Mouse (Mus musculus) lung, postnatal 25 days (tissue): ENCODE data around the gene Kmt5c.

Source experiments
- DNase-seq: peaks from one replicate; pipeline ENCODE4 v3.0.0; 2022; ENCODE audit warnings: low spot score

The Kmt5c gene

DNA sequence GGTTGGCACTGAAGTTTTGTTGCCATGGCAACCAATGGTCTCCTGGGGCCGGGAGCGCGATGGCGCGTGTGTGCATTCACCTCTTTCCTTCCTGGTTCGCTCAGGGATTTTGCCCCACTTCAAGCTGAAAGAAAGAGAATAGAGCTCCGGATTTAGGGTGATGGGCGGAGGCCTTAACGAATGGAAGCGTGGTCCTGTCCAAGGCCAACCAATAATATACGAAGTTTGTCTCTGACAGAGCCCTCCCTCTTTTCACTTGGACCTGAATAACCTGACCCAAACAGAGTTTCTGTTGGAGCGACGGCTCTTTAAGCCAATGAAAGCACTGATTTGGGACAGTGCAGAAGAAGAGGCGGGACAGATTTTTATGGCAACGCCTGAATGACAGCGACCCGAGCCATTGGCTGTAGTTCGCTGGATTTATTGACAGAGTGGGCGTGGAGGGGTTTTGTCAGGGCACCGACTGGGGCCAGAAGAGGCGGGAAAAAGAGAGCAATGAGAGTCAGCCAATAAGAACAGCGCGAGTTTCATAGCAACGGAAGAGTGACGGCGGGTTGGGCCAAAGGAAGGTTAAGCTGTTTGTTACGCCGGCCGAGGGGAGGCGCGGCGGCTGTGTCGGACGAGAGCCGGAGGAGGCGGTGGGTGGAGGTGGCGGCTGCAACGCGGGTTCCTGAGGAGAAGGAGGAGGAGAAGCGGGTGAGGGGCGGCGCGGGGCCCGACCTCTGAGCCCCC is at the start of gene Kmt5c:
Gene Kmt5c, plus strand, starts transcription at position 572 of the 732 bp plus-strand sequence.
- peak; percentile 100 for DNase-seq

DNA sequence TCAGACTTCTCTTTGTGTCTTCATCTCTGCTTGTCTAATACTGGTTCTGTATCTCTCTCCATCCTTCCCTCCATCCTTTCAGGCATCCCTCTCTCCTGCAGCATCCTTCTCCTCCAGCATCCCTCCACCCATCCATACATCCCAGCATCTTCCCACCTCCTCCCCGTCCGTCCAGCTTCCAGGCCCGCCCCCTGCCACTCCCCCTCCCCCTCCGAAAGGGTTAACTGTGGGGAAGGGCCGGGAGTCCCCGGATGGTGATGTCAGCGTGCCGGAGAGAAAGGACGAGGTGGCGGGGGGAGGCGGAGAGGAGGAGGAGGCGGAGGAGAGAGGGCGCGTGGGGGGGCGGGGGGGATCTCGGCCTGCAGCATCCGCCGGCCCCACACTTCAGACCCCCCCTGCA is 49.5 kb upstream of the Kmt5c start, which contains the start of gene Brsk1:
Gene Brsk1, plus strand, starts transcription at position 218 of the 400 bp plus-strand sequence.
- peak; percentile 20 for DNase-seq

DNA sequence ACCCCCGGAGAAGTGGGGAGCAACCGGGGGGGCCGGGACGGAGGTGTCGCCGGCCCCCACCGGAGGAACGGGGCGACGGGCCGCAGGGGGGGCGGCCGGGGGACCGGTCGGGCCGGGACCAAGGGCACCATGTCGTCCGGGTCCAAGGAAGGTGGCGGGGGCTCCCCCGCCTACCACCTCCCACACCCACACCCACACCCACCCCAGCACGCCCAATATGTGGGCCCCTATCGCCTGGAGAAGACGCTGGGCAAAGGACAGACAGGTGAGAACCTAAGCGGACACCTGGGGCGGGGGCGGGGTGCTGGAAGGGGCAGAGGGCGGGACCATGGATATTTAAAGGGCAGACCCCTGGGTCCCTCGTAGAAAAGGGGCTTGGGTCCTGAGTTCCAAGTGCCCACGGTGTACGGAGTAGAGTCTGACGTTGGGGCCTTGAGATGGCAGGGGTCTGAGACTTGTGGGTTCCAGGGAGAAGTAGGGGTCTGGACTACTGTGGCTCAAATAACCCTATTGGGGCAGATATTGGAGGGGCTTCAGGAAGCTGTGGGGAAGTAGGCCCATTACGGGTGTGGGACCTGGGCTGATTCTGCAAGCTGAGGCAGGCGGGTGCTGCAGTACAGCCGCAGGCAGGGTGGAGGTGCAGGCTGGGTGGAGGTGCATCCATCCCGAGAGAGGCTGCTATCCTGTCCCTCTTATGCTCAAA is 48.8 kb upstream of the Kmt5c start:
- DNase-seq = no peak

DNA sequence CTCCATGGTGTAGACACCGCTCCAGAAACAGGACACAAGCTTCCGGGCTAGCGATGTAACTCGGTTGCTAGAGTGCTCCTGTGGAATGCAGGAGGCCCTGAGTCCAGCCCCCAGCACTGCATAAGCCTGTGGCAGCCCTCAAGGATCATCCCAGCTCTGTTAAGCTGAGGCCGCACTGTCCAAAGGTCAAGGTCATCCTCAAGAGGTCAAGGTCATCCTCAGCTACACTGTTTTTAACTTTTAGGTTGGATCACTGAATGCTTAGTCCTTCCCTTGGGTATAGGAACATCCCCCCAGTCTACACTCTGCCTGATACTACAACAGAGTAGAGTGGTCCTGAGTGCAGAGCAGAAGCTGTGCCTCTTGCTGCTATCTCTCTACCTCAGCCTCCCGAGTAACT is 46.9 kb upstream of the Kmt5c start:
- no peak for DNase-seq

DNA sequence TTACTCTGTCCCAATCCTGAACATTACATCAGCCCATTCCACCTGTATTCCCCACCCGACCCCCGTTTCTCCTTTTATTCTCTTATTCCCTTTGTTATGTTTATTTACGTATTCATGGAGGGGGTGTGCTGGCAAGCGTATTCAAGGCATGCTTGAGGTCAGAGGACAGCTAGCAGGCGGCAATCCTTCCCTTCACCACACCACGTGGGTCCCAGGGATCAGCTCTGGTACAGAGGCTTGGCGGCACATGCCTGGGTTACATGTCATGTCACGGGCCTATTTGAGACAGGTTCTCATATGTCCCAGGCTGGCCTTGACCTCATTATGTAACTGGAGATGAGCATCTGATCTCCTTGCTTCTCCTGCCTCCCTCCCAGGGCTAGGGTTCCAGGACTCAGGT is 37.6 kb upstream of the Kmt5c start:
- DNase-seq = no peak

DNA sequence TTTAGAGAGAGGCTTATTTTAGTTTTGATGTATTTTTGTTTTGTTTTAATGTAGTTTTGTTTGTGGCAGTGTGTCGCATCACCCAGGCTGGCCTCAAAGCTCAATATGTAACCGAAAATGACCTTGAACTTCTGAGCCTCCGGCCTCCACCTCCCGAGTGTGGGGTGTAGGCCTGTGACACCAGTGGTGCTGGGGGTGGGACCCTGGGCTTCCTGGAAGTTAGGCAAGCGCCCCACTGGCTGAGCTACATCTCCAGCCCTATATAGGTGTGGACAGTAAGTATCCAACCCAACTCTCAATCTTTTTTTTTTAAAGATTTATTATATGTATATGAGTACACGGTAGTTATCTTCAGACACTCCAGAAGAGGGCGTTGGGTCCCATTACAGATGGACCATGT is 36.7 kb upstream of the Kmt5c start:
- no peak for DNase-seq

DNA sequence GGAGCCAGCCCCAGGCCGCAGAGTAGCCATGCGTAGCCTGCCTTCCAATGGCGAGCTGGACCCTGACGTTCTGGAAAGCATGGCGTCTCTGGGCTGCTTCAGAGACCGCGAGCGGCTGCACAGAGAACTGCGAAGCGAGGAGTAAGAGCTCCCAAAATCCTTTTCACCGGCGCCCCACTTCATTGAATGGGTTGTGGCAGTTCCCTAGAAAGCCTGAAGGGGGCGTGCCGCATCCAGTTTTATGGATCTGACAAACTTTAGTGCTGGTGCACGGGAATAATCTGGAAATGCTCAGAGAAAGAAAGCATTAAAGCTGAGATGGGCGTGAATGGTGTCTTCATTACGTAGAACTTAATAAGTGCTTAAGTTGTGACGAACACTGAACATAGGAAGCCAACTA is 34.8 kb upstream of the Kmt5c start:
- peak; percentile 27 for DNase-seq

DNA sequence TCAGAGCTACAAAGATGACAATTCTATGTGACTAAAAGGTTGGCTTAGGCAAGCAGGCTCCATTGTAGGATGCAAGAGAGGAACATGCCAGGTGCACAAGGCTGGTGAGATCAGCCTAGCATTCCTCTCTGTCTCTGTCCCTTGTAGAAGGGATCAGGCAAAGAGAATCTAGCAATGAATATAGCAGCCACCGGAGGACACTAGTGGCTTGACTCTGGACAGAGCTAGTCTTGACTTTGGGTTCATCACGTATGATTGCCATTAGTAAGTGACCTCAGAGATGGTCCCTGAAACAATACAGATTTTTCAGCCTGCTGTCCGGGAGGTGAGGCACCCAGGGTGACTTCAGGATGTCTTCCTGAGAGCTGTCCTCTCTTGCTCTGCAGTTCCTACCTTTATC is 27.3 kb upstream of the Kmt5c start:
- no peak for DNase-seq

DNA sequence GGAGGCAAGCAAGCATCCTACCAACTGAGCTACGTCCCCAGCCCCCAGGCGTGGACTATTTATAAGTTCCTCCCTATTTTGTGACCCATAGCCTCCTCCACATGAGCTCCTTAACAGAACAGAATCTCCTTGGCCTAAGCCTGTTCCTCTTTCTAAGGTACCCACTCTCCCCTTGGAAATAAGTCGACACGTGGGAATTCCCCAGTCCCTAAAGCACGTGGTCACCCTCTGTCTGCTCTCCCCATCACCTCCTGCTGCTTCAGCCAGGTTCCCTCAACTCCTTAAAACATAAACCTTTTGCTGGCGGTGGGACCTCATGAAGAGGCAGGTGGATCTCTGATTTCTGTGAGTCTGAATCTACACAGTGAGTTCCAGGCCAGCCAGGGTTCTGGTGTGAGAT is 23.0 kb upstream of the Kmt5c start:
- DNase-seq = no peak

DNA sequence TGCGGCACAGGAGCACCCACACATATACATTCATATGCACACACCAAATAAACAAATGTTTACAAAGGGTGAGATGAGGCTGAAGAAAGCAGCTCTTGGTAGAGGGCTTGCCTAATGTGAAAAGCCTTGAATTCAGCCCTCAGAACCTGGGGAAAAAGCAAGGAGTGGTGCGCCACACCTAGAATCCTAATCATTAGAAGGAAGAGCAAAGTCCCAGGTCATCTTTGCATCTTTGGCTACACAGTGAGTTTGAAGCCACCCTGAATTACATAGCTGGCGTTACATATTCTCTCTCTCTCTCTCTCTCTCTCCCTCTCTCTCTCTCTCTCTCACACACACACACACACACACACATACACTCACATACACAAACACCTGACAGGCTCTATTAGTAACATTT is 20.6 kb upstream of the Kmt5c start:
- DNase-seq = no peak

DNA sequence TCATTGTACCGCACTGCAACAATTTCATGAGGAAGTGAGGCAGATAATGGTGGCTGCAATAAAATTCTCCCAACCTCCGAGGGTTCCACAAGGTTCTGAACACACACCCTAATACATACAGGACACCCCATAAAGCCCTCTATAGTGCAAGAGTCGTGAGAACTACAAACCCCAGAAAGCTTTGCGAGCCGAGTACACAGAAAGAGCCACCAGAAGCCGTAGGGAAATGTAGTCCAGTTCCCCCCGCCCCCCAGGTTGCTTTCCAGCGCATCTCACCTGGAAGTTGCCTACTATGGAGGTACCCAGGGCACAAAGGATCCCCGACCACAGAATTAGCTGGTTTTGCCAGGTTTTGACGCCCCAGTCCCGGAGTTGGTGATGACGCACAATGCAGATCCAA is 16.4 kb upstream of the Kmt5c start:
- peak; percentile 21 for DNase-seq

DNA sequence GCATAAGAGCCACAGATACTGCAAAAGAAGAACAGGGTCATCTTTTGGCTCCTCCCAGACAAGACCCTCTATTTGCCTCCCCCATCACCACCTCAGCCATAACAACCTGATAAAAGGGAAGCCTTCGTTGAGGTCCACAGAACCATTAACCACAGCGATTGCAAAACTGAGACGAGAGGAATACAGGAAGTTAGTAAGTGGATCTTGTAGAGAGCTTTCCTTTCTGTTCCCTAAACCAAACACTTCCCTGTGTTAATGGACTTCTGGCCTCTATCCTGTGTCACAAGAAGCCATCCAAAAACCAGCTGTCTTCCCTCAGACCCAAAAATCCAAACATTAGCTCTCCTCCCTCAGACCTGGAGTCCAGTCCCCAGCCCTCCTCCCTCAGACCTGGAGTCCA is 15.6 kb upstream of the Kmt5c start:
- DNase-seq = peak; percentile 61

DNA sequence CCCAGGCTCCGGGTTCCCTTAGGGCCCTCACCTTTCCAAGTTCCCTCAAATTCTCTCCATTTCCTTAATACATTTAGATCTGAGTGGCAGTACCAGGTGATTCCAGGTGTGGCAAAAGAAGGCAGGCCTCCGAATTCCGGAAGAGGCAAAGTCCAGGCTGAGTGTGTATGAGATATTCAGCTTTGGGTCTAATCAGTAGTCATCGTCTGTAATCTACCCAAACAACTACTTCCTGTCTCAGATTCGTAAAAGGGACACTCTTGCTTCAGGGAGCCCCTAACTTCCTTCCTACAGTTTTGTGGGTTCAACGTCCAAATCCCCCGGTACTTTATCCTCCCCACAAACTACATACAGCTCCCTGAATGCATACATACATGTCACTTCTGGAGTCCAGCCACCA is 14.7 kb upstream of the Kmt5c start, which contains the start of gene Tmem150b:
Gene Tmem150b, minus strand, starts transcription at position 81 of the 400 bp plus-strand sequence.
- no peak for DNase-seq

DNA sequence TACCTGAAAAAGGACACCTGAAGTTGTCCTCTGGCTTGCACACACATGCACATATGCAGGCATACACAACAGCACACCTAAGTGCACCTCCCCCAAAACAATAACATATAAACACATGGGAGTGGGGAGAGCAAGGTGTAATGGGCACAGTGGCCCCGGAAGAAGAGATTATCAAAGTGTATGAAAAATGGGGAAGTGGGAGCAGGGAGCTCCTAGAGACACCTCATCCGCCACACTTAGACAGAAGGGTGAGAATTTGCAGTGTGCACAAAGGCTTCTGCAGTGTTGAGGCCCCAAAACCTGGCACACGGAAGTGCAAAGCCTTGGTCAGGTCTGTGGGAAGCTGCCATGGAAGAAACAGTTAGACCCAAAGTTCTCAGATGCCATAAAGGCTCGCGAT is 8.8 kb upstream of the Kmt5c start:
- DNase-seq = no peak

DNA sequence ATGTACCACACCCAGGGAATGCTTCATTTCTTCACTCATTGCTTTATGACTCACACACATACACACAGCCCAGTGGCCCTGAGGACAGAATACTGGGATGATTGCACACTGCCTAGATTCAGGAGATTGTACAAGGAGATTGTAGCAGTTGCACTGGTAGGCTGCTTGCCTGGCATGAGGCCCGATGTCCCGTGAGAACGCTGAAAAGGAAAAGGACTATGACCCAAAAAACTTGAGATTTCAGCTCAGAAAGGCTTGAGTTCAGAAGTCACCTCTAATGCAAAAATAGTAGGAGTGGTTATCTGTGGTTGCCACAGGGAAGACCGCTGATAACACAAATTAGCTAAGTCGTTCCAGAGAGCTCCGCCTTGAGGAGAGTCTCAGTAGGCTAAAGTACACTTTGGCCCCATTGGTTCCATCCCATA is 6.9 kb upstream of the Kmt5c start:
- DNase-seq = no peak

DNA sequence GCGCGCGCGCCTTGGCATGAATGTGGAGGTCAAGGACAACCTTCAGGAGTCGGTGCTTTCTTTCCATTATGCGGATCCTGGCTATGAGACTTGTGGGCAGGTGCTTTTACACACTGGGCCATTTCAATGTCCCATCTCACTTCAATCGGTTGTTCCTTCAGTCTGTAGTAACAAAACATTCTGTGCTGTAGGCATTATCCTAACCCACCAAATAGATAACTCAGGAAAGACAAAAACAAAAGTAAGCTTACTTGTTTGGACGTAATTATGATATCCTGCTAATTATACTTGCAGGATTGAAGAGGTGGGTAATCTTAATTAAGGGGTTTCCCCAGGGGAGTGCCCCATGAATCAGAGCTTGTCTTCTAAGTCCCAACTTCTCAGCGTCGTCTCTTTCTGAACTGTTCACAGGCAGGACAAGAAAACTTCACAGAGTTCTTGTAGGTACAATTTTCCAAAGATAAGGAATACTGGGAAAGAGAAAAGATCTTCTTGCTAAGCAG is 823 bp upstream of the Kmt5c start:
- DNase-seq = no peak

DNA sequence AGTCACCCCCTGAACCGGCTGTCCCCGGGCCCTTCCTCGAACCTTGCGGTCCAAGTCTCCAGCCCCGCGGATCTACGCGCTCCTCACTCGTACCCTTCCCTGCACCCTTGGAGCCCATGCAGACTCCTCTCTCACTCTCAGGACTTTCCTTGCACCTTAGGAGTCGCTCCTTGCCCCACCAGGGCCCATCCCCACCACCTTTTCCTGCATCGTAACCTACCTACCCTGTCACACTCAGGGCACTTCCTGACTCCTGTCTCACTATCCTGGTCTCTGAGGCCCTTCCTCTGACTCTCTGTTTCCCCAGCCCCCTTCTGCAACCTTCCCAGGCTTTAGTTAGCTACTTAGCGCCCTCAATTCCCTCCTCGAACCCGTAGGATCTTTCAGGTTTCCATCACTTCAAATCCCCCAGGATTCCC is 403 bp downstream of the Kmt5c start:
- DNase-seq = no peak

DNA sequence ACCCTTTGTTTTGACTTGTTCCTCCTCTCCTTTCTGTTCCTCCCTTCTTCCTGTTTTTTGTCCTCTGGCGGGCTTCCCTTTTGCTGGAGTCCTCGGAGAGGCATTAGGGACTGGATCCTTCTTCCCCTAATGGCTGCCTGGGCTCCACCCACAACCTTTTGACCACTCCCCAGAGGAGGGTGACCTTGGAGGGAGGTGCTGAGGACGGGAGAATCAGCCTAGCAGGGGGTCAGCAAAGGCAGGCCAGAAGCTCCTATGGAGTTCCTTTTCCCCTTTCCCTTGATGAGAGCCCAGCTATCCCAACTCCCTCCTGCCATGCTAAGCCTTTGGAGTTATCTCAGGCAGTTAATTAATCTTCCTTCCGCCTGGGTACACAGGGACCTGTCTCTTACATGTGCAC is 1.2 kb downstream of the Kmt5c start:
- peak; percentile 63 for DNase-seq

DNA sequence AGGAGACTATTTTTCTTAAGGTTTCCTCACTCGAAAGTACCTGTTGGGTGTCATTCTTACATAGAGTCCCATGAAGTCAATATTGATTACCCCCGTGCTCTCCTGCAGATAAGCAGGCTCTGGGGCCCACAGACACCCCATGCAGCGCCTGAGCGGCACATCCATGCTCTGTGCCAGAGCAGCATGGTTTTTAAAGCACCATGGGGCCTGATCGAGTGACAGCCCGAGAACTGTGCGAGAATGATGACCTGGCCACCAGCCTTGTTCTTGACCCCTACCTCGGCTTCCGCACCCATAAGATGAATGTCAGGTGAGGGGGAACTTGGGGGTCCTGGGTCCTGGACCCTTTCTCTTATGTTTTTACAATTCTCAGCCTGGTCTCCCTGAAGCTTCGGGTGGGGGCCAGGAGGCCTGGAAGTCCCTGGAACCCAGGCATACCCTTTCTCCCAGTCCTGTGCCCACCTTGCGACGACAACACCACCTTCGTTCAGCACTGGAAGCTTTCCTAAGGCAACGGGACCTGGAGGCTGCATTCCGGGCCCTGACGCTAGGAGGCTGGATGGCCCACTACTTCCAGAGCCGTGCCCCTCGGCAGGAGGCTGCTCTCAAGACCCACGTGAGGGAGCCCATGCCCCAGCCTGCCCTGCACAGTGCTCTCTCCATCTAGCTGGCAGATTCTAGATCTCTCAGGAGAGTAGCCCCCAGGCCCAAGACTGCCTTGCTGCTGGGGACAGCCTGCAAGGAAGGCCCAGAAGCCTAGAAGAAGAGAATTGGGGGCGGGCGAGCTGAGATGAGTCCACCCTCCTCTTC is 2.0 kb downstream of the Kmt5c start:
- no peak for DNase-seq

DNA sequence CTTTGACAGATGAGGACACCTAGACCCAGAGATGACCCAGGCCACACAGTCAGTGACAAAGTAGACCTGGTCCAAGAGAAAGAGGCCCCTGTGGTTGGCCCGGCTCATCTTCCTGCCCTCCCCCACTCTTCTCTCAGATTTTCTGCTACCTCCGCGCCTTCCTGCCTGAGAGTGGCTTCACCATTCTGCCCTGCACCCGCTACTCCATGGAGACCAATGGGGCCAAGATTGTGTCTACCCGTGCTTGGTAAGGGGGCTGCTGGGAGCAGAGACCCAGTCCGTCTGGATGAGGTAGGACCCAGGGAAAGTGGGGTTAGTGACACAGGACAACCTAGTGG is 2.5 kb downstream of the Kmt5c start:
- DNase-seq = no peak

DNA sequence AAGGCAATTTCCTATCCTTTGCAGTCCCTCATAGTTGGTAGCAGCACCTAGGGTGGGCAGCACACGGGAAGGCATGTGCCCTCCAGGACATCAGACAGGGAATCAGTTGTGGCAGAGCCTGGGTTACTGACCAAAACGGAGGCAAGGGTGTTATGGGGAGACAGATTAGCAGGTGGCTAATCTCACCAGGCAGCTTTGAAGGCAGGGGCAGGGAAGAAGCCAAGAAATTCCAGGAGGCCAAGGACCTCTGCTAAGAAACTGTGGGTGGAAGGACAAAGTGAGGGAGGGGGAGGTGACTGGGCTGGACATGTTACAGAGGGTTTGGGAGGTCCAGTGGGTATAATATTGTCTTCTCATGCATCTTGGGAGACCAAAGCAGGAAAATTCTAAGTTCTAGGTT is 3.4 kb downstream of the Kmt5c start:
- peak; percentile 54 for DNase-seq

DNA sequence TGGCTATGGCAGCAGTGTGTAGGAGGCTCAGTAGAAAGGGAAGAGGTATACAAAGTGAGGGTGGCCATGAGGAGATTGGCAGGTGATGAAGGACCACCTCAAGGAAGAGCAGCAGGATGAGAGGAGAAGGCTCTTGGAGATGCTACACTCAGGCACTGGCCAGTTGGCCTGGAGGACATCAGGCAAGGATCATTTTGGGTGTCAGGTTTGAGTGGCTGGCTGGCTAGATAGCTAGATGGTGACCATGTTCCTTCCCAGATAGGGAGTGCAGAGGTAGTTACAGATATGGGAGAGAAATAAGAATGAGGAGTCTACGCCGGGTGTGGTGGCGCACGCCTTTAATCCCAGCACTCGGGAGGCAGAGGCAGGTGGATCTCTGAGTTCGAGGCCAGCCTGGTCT is 5.0 kb downstream of the Kmt5c start:
- no peak for DNase-seq
